Mouse (Mus musculus) layer of hippocampus, postnatal 36 days (tissue): ENCODE measurements at regions not wholly inside any gene's neighbourhood (a gene's known extent, or its start where the extent isn't known, plus 50 kb on each side); places are given as distances from the start of the nearest gene placed in this dataset.
"Not testable (repeated sequence)": the region's sequence is repeated elsewhere in the genome, so short reads cannot be mapped to it uniquely, and the experiment has no call there.

Source experiments
- DNase-seq, 2 experiments: peaks; one replicate each; pipeline ENCODE4 v3.0.0; 2022

- DNase-seq: no peak
Observed at GRCm38 (mm10) chr8:35125179-35125578, 640.4 kb upstream of the Gm19410 start.

DNA sequence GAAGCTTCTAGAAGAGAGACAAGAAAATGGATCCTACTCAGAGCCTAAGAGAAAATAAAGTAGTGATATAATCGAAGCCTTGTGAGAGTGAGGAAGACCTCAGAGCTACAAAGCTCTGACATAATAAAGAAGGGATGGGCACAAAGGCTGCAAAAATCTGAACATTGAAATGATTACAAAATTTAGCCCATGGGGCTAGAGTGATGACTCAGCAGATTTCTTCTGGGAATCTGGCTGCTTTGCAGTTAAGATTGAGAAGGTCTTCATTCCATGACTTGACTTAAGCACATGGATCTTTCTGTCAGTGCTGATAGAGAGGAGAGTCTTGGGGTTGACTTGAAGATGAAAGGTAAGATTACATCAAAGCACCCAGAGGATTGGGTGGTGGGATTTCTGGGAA, 633.3 kb upstream of the Gm19410 start:
- DNase-seq: no peak

DNA sequence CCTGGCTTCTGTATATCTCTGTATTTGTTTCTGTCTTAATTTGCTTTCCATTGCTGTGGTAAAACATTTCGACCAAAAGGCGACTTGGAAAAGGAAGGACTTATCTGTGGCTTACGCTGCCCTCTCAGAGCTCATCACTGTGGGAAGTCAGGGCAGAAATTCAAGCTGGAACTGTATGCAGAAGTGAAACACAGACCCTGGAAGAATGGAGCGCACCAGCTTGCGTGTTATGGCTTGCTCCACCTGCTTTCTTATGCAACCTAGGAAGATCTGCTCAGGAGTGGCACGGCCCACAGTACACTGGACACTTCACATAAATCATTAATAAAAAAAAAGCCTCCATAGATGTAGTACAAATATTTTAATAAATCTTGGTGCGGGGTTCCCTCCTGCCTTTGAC, 630.0 kb upstream of the Gm19410 start:
- no peak for DNase-seq

DNA sequence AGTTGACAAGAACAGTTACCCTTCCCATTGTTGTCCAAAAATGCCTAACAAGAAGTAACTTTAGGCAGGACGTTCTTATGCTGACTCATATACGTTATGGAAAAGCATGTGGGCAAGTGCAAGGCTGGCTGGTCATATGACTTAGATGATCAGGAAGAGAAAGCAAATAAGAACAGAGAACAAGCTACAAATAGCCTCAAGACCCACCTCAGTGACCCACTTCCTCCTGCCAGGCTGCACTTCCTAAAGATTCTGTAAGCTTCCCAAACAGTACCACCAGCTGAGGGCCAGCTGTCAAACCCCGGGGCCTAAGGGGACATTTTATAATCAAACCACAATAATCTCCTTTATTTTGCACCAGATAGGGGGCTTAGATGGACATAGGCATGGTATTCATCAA, 628.9 kb upstream of the Gm19410 start:
- DNase-seq: no peak

- no peak for DNase-seq
Observed at GRCm38 (mm10) chr8:35140775-35141174, 624.8 kb upstream of the Gm19410 start.

DNA sequence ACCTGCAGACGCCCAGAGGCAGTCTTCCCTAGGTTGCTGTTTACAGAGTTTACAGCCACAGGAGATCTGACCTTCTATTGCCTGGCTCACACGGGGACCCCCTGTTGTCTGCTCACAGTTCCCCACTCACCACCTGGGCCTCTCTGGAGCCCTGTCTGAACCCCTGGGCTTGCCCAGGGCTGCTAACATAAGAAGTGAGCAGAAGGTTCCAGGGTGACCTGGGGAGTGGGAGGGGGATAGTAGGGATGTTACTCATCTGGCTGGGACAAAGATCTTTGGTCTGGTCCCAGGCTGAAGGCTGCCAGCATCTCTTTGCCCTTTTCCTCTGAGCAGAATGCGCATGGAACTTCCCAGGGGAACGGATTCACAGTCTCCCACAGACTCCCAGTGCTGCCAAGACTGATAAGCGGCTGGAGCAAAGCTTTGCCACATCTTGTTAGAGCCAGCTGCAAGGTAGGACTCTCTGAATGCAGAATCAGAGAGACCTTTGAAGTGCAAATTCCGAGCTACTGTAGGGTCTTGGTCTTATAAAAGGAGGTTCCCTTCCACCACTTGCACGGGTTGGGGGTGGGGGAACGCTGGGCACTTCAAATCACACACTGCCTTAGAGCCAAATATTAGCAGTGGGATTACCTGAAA, 622.5 kb upstream of the Gm19410 start:
- no peak for DNase-seq

DNA sequence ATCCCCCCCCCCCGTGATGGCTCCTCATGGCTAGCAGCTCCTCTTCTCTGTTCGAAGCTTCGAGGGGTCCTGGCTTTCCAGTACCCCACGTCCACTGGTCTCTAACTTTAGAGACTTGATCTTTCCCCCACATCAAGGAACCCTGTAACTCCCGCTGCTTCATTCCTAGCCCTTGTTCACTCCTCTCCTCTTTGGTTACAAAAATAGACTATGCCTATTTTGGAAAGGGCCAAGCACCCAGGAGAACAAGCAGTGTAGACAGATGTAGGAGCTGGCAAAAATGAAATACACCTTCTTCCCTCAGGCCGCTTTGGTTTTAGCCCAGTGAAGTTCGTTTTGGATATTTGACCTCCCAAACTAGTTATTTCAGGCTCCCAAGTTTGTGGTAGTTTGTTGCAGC, 621.9 kb upstream of the Gm19410 start:
- no peak for DNase-seq

GRCm38 (mm10) chr8:35144401-35144800, 621.2 kb upstream of the Gm19410 start:
- no peak for DNase-seq

- no peak for DNase-seq
Observed at GRCm38 (mm10) chr8:35147481-35147880, 618.1 kb upstream of the Gm19410 start.

DNA sequence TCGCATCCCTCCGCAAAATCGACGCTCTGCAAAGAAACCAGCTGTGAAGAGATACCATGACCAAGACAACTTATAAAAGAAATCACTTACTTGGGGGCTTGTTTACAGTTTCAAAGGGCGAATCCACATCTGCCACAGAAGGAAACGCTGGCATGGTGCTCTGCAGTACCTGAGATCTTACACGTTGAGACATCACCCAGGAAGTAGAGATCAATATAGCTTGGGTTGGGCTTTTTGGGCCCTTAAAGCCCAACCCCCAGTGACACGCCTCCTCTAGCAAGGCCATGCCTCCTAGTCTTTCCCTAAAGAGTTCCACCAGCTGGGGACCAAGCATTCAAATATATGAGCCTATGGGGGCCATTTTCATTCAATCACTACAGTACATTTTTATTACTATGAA, 617.6 kb upstream of the Gm19410 start:
- no peak for DNase-seq

GRCm38 (mm10) chr8:35152585-35152984, 613.0 kb upstream of the Gm19410 start:
- no peak for DNase-seq

- DNase-seq: no peak
Observed at GRCm38 (mm10) chr8:35156272-35156671, 609.3 kb upstream of the Gm19410 start.

DNA sequence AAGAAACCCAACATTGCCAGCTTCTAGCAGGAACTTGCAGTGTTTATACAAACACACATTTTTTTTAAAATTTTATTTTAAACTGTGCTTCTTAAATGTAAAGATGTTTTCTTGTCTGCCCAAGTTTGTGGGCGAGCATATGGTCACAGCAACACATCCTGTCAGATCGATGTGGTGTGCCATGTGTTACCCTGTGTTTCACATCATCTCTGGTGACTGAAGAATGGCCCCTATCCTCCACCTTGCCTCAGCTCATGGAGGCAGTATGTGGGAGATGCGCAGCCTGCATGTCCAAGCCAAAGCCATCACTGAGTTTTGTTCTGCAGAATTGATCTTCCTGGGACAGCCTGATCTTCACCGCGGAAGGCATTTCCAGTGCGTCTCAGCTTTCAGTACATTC, 607.9 kb upstream of the Gm19410 start:
- no peak for DNase-seq

DNA sequence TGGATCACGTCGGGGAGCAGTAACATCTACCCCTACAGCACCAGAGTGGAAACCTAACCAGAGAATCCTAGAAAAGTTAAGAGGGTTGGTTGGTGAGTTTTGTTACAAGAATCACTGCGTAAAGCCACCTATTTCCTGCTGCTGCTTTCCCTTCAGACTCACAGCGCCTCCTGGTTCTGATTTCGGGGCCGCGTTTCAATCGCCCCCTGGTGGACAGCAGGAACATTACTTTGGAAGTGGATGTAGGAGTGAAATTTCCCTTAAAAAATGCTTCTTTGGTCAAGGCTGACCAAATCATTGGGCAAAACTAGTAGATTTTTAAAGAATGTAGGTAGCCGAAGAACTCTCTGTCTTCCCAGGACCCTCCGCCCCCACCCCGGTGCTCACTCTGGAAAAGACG, 606.3 kb upstream of the Gm19410 start:
- peak; percentile 40 to 55 for DNase-seq

- peak; percentile 46 to 54 for DNase-seq
Observed at GRCm38 (mm10) chr8:35160230-35160629, 605.4 kb upstream of the Gm19410 start.

- not testable (repeated sequence) for DNase-seq
Observed at GRCm38 (mm10) chr8:35162166-35162565, 603.4 kb upstream of the Gm19410 start.

DNA sequence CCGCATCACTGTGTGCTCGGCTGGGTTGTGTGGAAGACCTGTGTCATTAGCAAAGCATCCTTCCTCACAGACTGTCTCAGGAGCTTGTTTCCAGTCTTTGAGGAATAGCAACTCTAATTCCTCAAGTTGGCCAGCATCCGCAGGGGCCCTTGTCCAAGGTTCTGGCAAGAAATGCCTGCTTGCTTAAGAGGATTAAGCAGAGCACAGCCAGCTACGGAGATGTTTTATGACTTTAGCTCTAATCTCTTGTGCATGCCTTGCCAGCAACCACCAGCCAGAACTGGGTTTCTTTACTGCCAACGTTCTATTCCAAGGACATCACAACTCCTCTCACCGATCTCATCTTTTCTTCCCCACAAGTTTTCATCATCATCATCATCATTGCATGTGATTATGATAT, 599.0 kb upstream of the Gm19410 start:
- DNase-seq: no peak

GRCm38 (mm10) chr8:35171536-35172310, 593.9 kb upstream of the Gm19410 start:
- DNase-seq: no peak

DNA sequence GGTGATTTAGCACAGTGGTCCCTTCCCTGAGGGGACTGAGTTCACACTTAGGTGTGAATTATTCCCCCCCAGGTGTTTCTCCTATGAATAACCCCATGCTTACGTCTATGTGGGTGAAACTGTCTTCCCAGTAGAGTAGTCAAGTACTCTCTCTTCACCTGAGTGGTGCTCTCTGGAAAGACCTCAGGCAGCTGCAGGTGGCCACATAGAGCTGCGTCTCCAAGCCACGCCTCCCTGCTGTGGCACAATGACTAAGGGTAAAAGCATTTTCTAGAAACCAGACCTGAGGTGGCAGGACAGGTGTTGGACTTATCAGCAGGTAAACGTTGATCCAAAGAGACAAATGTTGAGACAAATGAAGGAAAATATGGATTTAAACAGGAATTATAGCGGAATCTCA, 588.3 kb upstream of the Gm19410 start:
- DNase-seq: no peak

GRCm38 (mm10) chr8:35180075-35180474, 585.5 kb upstream of the Gm19410 start:
- peak; percentile 56 to 60 for DNase-seq

GRCm38 (mm10) chr8:35182141-35182540, 583.4 kb upstream of the Gm19410 start:
- no peak for DNase-seq

DNA sequence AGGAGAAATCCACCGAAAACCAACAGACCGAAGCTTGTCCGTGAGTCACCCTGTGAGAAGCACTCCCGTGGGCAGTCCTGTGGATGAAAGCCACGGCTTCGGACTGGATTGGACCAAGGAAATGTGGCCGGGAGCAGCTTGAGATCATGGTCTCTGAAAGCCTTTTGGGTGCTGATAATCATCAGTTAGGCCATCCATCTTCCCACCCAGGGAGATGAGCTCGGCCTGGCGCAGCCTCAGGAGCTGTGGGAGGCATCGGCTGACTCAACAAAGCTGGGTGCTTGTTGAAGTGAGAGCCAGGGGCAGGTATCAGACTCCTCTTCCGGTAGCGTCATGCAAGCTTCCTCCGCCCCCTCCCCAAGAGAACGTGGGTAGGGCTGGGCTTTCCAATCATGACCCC, 582.2 kb upstream of the Gm19410 start:
- DNase-seq: no peak

GRCm38 (mm10) chr8:35185165-35185564, 580.4 kb upstream of the Gm19410 start:
- no peak for DNase-seq

- DNase-seq: no peak
Observed at GRCm38 (mm10) chr8:35188531-35188930, 577.1 kb upstream of the Gm19410 start.
